Mouse (Mus musculus) liver, embryonic 13.5 days (tissue): ENCODE results near the gene F2rl1. TPM values are rescaled to one million over a fixed set of nuclear protein-coding genes. Genes with fewer than 3 reads are reported as not detected.

Source experiments
- polyA plus RNA-seq: library from polyadenylated mRNA; unstranded; fragments of >200 nt; fragmentation: Nextera tagmentation; extraction: Ambion mirVana; gene quantifications from 2 replicates; pipeline ENCODE4 v1.2.1, GENCODE M21; 2015

Gene F2rl1
- polyA plus RNA-seq, 1 experiment from 2014 or later: 0.22 TPM

Other genes starting within 250 kb of the F2rl1 start
- gene Zbed3, start 201.6 kb downstream of the F2rl1 start, polyA plus RNA-seq: 7.1 and 8.0 TPM in 2 replicates
- 19.8 and 22.1 TPM in 2 replicates for gene Aggf1, start 149.9 kb downstream of the F2rl1 start, polyA plus RNA-seq
- not detected in 2 replicates for gene Crhbp, start 80.3 kb downstream of the F2rl1 start, polyA plus RNA-seq
- not detected in 2 replicates for gene S100z, start 46.5 kb downstream of the F2rl1 start, polyA plus RNA-seq
- gene F2r, start 93.3 kb upstream of the F2rl1 start, polyA plus RNA-seq: 42.8 and 53.6 TPM in 2 replicates
- gene F2rl2, start 171.6 kb upstream of the F2rl1 start, polyA plus RNA-seq: 13.4 and 17.9 TPM in 2 replicates